Mouse (Mus musculus) lung, embryonic 14.5 days (tissue): ENCODE data around the gene Tap2. TPM values are rescaled to one million over a fixed set of nuclear protein-coding genes. Genes with fewer than 3 reads are reported as not detected.

ENCODE experiments used
- ATAC-seq: fragments of 200-750 bp; cut with Nextera tagmentation; 2 replicates; pipeline ENCODE4 v1.8.0; 2017; ENCODE audit warnings: mild to moderate bottlenecking, moderate TSS enrichment, moderate library complexity; ENCODE audit not compliant: insufficient read depth
- DNase-seq: peaks from one replicate; pipeline ENCODE4 v3.0.0-alpha.2; 2015
- H3K27ac ChIP-seq: fragments of 300-500 bp; sonication (generic); 2 replicates; pipeline ENCODE4 v1.5.1; 2014; ENCODE audit warnings: low read depth, mild to moderate bottlenecking, moderate library complexity
- H3K27me3 ChIP-seq: fragments of 300-500 bp; sonication (generic); 2 replicates; pipeline ENCODE4 v1.6.1; 2014; ENCODE audit warnings: low read length, control low read depth; ENCODE audit not compliant: insufficient read depth
- H3K36me3 ChIP-seq: fragments of 300-500 bp; sonication (generic); 2 replicates; pipeline ENCODE4 v1.6.1; 2014; ENCODE audit warnings: control low read depth; ENCODE audit not compliant: insufficient read depth
- H3K4me1 ChIP-seq: fragments of 300-500 bp; sonication (generic); 2 replicates; pipeline ENCODE4 v1.6.1; 2014; ENCODE audit warnings: antibody characterized with exemption, control low read depth; ENCODE audit not compliant: insufficient read depth
- H3K4me2 ChIP-seq: fragments of 300-500 bp; sonication (generic); 2 replicates; pipeline ENCODE4 v1.6.1; 2014; ENCODE audit warnings: mild to moderate bottlenecking
- H3K4me3 ChIP-seq: fragments of 300-500 bp; sonication (generic); 2 replicates; pipeline ENCODE4 v1.5.1; 2014; ENCODE audit warnings: low read depth, low read length
- H3K9ac ChIP-seq: fragments of 300-500 bp; sonication (generic); 2 replicates; pipeline ENCODE4 v1.6.1; 2014
- H3K9me3 ChIP-seq: fragments of 300-500 bp; sonication (generic); 2 replicates; pipeline ENCODE4 v1.6.1; 2016; ENCODE audit warnings: low read depth, low read length, control low read depth
- CTCF ChIP-seq: IDR thresholded peaks from 2 replicates; pipeline ENCODE4 v1.5.1; 2016; ENCODE audit warnings: antibody characterized with exemption, low read depth
- WGBS: fragments of 180-500 bp; shearing (Covaris S2); extraction: QIAGEN DNeasy Blood & Tissue Kit; methylation state at CpG from one replicate; pipeline ENCODE4 v1.1.7; 2014; 5-methylcytosine and 5-hydroxymethylcytosine counted together
- polyA plus RNA-seq: library from polyadenylated mRNA; unstranded; fragments of >200 nt; fragmentation: Nextera tagmentation; extraction: Ambion mirVana; gene quantifications from 2 replicates; pipeline ENCODE4 v1.2.1, GENCODE M21; 2014

The Tap2 gene
- polyA plus RNA-seq, 1 experiment from 2014 or later = 3.7 TPM

DNA sequence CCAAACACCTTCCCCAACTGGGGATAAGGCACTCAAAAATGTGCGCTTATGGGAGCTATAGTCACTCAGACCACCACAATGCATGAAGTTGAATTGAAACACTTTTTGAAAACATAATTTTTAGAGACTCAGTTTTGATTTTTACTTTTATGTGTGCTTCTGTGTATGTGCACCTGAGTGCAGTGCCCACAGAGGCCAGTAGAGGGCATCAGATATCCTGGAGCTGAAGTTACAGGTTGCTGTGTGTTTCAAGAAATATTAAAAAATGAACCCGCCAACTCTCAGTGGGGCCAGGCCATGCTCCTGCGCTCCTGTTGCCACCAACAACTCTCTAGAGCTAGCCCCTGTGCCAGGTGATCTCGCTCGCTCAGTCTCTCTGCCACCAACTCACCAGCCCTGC lies 30.8 kb upstream of the Tap2 start:
- DNase-seq (no peak), ATAC-seq (no peak)
- Histone ChIP-seq H3K27ac (no peak overlapping the region), H3K4me3 (no peak overlapping the region), H3K9ac (no peak overlapping the region), H3K36me3 (no peaks in the 10 kb centered on the region), H3K4me2 (no peak overlapping the region), H3K9me3 (peaks cover 12% of the 10 kb centered on the region; the same call in 1 of the 2 replicates), H3K27me3 (no peaks in the 10 kb centered on the region; the same call in 1 of the 2 replicates), H3K4me1 (no peaks in the 10 kb centered on the region)
- peak; percentile 29 for TF ChIP-seq CTCF
- 94% methylated on average over 5 of the region's 5 CpGs for WGBS

- WGBS = 78% methylated on average over 1 of the region's 1 CpGs
- Histone ChIP-seq H3K27me3 (no peaks in the 10 kb centered on the region; the same call in 1 of the 2 replicates), H3K9ac (no peak overlapping the region), H3K4me3 (no peak overlapping the region), H3K4me1 (no peaks in the 10 kb centered on the region), H3K9me3 (peaks cover 13% of the 10 kb centered on the region; the same call in 1 of the 2 replicates), H3K36me3 (no peaks in the 10 kb centered on the region), H3K4me2 (no peak overlapping the region), H3K27ac (no peak overlapping the region)
- DNase-seq (no peak), ATAC-seq (no peak)
- TF ChIP-seq CTCF = no peak
These were observed 29.3 kb upstream of the Tap2 start for GRCm38 (mm10) chr17:34174075-34174474.

DNA sequence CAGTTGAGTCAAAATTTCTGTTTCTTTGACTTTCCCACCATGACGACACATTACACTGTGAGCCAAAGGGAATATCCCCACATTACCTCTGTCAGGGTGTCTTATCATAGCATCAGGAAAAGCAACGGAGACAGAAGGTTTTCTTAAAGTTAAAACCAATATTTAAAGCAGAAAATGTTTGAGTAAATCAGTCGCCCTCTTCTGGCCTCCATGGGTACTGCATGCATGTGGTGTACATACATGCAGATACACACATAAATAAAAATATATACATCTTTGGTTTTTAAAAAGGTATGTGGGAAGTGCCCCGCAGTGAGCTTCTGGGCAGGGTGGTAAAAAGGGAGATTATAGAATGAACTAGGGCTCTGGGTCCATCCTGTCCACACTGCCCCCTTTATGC lies 26.1 kb upstream of the Tap2 start:
- H3K27ac ChIP-seq = no peak overlapping the region
- no peaks in the 10 kb centered on the region; the same call in 1 of the 2 replicates for H3K27me3 ChIP-seq
- peak; percentile 20 for DNase-seq
- no peak overlapping the region for H3K9ac ChIP-seq
- H3K36me3 ChIP-seq = no peaks in the 10 kb centered on the region
- H3K9me3 ChIP-seq = peaks cover 13% of the 10 kb centered on the region; the same call in 1 of the 2 replicates
- ATAC-seq = no peak
- no peak overlapping the region for H3K4me2 ChIP-seq
- 76% methylated on average over 4 of the region's 4 CpGs for WGBS
- peak; percentile 50 for TF ChIP-seq CTCF
- no peaks in the 10 kb centered on the region for H3K4me1 ChIP-seq
- H3K4me3 ChIP-seq = no peak overlapping the region

DNA sequence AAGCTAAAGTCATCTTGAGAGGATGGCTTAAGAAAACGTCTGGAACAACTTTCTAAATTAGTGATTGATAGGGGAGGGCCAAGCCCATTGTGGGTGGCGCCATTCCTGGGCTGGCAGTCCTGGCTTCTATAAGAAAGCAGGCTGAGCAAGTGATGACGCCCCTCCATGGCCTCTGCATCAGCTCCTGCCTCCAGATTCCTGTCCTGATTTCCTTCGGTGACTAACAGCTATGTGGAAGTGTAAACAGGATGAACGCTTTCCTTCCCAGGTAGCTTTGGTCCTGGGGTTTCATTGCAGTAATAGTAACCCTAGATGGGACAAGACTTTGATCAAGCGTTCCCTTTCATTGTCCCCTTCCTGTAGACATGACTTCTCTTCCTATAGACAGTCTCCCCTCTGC lies 24.3 kb upstream of the Tap2 start:
- Histone ChIP-seq H3K4me2 (no peak overlapping the region), H3K27me3 (peaks cover 5% of the 10 kb centered on the region), H3K36me3 (no peaks in the 10 kb centered on the region), H3K4me3 (no peak overlapping the region), H3K9me3 (0 out of 2 replicates have a peak, but pooled peaks cover 8% of the 10 kb centered on the region), H3K27ac (no peak overlapping the region), H3K4me1 (no peaks in the 10 kb centered on the region), H3K9ac (no peak overlapping the region)
- DNase-seq (no peak), ATAC-seq (no peak)
- 45% methylated on average over 6 of the region's 6 CpGs for WGBS
- TF ChIP-seq CTCF = no peak

- no peak overlapping the region for H3K4me2 ChIP-seq
- H3K9me3 ChIP-seq = 0 out of 2 replicates have a peak, but pooled peaks cover 8% of the 10 kb centered on the region
- H3K27me3 ChIP-seq = peaks cover 9% of the 10 kb centered on the region
- WGBS = 56% methylated on average over 13 of the region's 13 CpGs
- no peaks in the 10 kb centered on the region for H3K36me3 ChIP-seq
- DNase-seq (no peak), ATAC-seq (no peak)
- no peak overlapping the region for H3K4me3 ChIP-seq
- no peak overlapping the region for H3K9ac ChIP-seq
- TF ChIP-seq CTCF = no peak
- no peaks in the 10 kb centered on the region for H3K4me1 ChIP-seq
- H3K27ac ChIP-seq = no peak overlapping the region
These were observed 23.1 kb upstream of the Tap2 start for GRCm38 (mm10) chr17:34179913-34180859.

- 63% methylated on average over 15 of the region's 15 CpGs for WGBS
- Histone ChIP-seq H3K9ac (no peak overlapping the region), H3K9me3 (no peaks in the 10 kb centered on the region), H3K27ac (no peak overlapping the region), H3K27me3 (peaks cover 32% of the 10 kb centered on the region), H3K36me3 (no peaks in the 10 kb centered on the region), H3K4me1 (0 out of 2 replicates have a peak, but pooled peaks cover 5% of the 10 kb centered on the region), H3K4me2 (no peak overlapping the region), H3K4me3 (no peak overlapping the region)
- TF ChIP-seq CTCF = no peak
- ATAC-seq = no peak
- no peak for DNase-seq
These were observed 19.6 kb upstream of the Tap2 start for GRCm38 (mm10) chr17:34183564-34184219.

DNA sequence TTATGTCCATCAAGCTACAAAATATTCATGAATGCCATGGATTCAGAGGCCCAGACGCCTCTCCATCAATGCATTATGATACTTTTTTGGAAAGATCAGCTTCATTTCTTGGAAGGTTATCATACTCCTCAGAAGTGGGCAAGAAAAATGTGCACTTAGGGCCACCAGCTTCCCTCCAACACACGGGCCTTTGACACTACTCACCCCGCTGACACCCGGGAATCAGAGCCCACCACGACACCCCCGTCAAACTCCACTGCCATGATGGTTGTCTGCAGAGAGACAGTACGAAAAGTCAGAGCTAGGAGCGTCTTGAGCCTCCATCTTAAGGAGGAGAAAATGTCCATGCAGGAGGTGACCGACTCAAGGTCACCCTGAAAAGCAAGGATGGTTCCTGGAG lies 17.8 kb upstream of the Tap2 start:
- H3K36me3 ChIP-seq = no peaks in the 10 kb centered on the region
- ATAC-seq (no peak), DNase-seq (no peak)
- H3K9ac ChIP-seq = no peak overlapping the region
- H3K4me1 ChIP-seq = 0 out of 2 replicates have a peak, but pooled peaks cover 5% of the 10 kb centered on the region
- no peak for TF ChIP-seq CTCF
- H3K27me3 ChIP-seq = peaks cover 32% of the 10 kb centered on the region
- H3K27ac ChIP-seq = no peak overlapping the region
- H3K9me3 ChIP-seq = no peaks in the 10 kb centered on the region
- H3K4me2 ChIP-seq = no peak overlapping the region
- WGBS = 82% methylated on average over 9 of the region's 9 CpGs
- H3K4me3 ChIP-seq = no peak overlapping the region
